Mouse (Mus musculus): ENCODE measurements around the gene Cited4. TPM values are rescaled to one million over a fixed set of nuclear protein-coding genes. Genes with fewer than 3 reads are reported as not detected.

Cited4 gene
- total RNA-seq, 2 experiments from 2014 or later, result 17.9 to 18.8 TPM

DNA sequence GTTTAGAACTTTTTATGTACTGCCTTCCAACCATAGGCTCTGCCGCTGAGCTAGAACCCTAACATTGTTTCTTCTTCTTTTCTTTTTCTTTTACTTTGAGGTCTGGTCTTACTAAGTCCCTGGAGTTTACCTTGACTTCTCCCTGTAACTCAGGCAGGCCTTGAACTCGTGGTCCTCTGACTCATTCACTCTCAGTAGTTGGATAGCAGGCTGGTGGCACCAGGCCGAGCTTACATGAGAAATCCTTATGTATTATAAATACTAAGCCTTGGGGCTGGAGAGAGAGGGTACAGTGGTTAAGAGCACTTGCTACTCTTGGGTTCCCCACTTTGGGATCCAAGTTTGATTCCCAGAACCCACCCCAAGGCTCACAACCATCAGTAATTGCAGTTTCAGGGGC, 7.2 kb downstream of the Cited4 start:
- DNase-seq (ENCODE audit: low spot score in 2 of 2), result no peak
- intact Hi-C loops (cut with DNase I), result no loop called here

- no peak for DNase-seq (ENCODE audit: low spot score in 2 of 2)
- intact Hi-C loops (cut with DNase I), result no loop called here
These were observed 8.5 kb downstream of the Cited4 start for GRCm38 (mm10) chr4:120674775-120675451.

- intact Hi-C loops (cut with DNase I), result no loop called here
- no peak for DNase-seq (ENCODE audit: low spot score in 2 of 2)
These were observed 9.3 kb downstream of the Cited4 start for GRCm38 (mm10) chr4:120675640-120676039.

GRCm38 (mm10) chr4:120680953-120681352, 14.6 kb downstream of the Cited4 start:
- intact Hi-C loops (cut with DNase I), result loop anchor here (5.0 kb wide), 2 partner anchors 231 to 294 kb away; no protein-coding TSS in a partner anchor
- peak; percentile 34 to 43 for DNase-seq (ENCODE audit: low spot score in 2 of 2)

DNA sequence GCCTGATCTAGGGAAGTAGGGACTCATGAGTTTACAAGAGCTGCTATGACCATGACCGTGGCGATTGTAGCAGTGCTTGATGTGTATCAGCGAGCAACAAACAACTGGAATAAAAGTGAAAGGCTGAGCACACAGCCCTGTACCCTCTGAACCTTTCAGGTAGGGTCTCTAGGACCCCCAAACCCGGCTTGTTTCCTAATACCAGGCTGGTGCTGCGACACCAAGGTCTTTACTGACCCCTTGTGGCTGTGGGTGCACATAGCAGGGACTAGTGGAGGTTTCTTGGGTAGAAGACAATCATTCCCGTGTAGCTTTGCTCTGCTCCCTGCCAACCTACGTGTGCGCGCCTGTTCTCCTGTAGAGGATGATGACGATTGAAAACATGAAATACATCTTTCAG, 15.8 kb downstream of the Cited4 start:
- peak; percentile 64 to 81 for DNase-seq (ENCODE audit: low spot score in 2 of 2)
- intact Hi-C loops (cut with DNase I), result loop anchor here (1.0 to 5.0 kb wide), 3 partner anchors 93 to 295 kb away; no protein-coding TSS in a partner anchor

DNA sequence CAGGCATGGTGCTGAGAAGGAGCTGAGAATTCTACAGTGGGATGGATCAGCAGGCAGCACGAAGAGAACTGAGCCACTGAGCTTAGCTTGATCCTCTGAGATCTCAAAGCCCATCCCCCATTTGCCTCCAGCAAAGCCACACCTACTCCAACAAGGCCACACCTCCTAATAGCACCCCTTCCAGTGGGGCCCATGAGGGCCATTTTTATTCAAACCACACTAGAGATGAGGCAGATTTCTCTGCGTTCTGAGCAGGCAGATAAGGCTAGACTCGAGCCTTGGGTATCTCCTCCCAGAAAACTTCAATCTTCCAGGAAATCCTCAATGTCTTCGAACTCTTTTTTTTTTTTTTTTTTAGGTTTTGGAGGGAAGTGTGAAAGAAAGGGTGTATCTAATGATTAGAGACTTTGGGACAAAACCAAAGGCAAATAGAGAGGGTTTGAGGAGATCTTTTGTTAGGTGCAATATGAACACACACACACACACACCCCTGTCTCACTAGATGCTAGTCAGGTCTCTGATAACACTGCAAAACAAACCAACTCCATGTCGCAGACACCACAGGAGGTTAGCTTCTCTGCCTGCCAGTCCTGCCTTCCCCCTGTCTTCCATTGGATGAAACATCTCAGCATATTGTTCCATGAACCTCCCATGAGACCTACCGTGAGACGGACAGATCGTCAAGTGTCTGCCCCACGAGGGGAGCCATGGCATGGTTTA, 17.1 kb downstream of the Cited4 start:
- no peak for DNase-seq (ENCODE audit: low spot score in 2 of 2)
- intact Hi-C loops (cut with DNase I), result loop anchor here (5.0 kb wide), 2 partner anchors 229 to 296 kb away; no protein-coding TSS in a partner anchor

GRCm38 (mm10) chr4:120687282-120687681, 20.9 kb downstream of the Cited4 start:
- intact Hi-C loops (cut with DNase I), result no loop called here
- no peak for DNase-seq (ENCODE audit: low spot score in 2 of 2)

- intact Hi-C loops (cut with DNase I), result no loop called here
- DNase-seq (ENCODE audit: low spot score in 2 of 2), result no peak
These were observed 22.9 kb downstream of the Cited4 start for GRCm38 (mm10) chr4:120689317-120689716.

- DNase-seq (ENCODE audit: low spot score in 2 of 2), result peak; percentile 45 to 64
- intact Hi-C loops (cut with DNase I), result no loop called here
These were observed 26.3 kb downstream of the Cited4 start for GRCm38 (mm10) chr4:120692717-120693116.

DNA sequence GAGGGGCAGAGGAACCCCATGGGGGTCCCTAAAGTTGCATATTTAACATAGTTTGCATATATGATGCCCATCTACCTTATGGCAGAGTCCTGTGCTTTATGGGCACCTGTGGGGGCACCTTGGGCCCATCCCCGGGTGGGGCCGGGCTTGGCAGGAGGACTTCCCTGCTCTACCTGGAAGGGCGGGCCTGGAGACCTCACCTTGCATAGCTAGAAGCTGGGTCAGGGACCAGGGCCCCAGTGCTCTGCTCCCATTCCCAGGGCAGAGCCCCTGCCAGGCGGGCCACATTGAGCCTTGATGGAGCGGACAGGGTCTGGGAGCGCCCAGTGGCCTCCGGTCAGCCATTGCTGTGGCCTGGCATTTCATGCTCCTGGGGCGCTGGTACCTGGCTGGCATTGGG, 31.0 kb downstream of the Cited4 start:
- no peak for DNase-seq (ENCODE audit: low spot score in 2 of 2)
- intact Hi-C loops (cut with DNase I), result no loop called here

- no peak for DNase-seq (ENCODE audit: low spot score in 2 of 2)
- intact Hi-C loops (cut with DNase I), result no loop called here
These were observed 31.6 kb downstream of the Cited4 start for GRCm38 (mm10) chr4:120697799-120698484.

GRCm38 (mm10) chr4:120701180-120701579, 34.8 kb downstream of the Cited4 start:
- DNase-seq (ENCODE audit: low spot score in 2 of 2), result no peak
- intact Hi-C loops (cut with DNase I), result no loop called here

DNA sequence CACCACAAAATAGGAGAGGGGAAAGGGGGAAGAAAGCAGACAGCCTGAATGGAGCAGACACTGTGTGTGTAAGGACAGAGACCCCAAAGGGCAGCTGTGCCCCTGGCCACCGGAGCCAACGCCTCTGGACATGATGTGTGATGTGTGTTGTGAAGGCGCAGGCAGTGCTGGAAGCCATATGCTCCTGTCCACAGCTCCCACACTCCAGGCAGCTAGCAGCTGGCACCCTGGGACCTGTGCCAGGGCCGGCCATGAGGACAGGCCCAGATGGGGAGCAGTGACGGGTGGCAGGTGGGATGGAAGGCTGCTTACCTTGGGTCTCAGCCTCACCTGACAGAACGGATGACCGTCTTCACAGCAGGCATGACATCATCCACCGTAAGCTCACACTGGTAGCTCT, 35.7 kb downstream of the Cited4 start:
- peak; percentile 51 to 79 for DNase-seq (ENCODE audit: low spot score in 2 of 2)
- intact Hi-C loops (cut with DNase I), result no loop called here

- intact Hi-C loops (cut with DNase I), result no loop called here
- no peak for DNase-seq (ENCODE audit: low spot score in 2 of 2)
These were observed 36.1 kb downstream of the Cited4 start for GRCm38 (mm10) chr4:120702511-120702910.

GRCm38 (mm10) chr4:120712236-120712635, 45.9 kb downstream of the Cited4 start:
- intact Hi-C loops (cut with DNase I), result no loop called here

DNA sequence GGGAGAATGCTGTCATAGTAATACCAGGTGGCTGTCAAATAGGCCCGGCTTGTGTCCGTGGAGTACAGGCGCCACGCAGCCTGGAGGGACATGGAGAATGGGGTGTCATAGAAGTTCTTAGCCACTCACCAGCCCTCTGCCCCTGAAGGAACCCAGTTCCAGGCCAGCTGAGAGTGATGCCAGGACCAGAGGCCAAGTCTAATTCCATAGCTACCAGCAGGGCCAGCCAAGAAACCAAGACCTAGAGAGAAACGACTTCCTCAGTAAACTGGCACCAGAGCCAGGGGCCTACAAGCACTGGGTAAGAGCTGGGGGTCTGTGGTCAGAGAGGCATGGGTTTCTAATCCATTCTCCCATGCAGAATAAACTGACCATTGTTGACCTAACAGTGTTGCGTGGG, 46.6 kb downstream of the Cited4 start:
- no peak for DNase-seq (ENCODE audit: low spot score in 2 of 2)
- intact Hi-C loops (cut with DNase I), result no loop called here

More at GRCm38 (mm10) chr4:120712236-120712635, 45.9 kb downstream of the Cited4 start:
- DNase-seq (ENCODE audit: low spot score in 2 of 2), result no peak

DNA sequence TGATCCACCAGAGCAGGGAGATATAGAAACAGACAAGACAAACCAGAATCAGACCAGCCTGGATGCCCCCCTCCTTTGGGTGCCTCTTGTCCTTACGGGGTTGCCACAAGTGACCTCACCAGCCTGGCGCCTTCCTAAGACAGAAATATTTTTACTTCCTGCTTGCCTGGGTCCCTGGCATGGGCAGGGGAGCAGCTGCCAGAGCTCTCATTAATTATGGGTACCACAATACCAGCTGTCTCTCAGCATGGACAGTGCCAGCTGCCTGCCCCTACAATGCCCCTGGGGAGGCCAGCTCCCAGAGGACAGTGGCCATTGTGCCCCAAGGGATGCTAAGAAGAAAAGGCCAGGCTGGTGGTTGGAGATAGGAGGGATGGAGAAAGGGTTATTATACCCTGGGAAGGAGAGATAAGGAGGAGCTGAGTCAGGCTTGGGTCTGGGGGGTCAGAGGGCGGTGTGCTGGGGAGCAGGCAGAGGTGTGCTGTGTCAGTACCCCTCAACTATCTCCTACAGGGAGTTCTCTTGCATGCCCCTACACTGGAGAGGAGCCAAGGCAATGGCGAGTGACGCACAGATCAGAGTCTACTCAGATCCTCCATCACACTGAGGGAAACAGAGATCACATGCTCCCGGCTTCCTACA, 47.6 kb downstream of the Cited4 start:
- peak in 1 of 2 experiments; percentile 33 for DNase-seq (ENCODE audit: low spot score in 2 of 2)

DNA sequence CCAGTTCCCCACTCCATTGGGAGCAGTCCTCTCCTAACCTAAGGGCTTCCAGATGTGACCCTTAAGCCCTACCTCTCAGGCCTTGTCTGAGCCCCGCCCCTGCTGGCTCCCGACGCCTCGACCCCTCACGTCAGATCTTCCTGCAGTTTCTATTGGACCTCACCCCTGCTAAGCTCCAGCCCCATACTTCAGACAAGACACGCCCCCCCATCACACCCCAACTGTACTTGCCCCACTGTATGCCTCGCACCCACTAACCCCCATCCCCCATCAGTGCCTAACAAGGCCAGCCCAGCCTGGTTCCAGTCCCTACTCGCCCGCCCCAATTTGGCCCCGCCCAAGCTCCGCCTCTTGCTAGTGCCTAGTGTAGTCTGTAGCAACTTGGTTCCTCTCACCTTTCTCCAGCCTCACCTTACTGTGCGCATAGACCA, 49.8 kb downstream of the Cited4 start:
- peak in 1 of 2 experiments; percentile 26 for DNase-seq (ENCODE audit: low spot score in 2 of 2)
- intact Hi-C loops (cut with DNase I), result no loop called here

More for the DNA sequence above, 47.6 kb downstream of the Cited4 start:
- intact Hi-C loops (cut with DNase I), result no loop called here

DNA sequence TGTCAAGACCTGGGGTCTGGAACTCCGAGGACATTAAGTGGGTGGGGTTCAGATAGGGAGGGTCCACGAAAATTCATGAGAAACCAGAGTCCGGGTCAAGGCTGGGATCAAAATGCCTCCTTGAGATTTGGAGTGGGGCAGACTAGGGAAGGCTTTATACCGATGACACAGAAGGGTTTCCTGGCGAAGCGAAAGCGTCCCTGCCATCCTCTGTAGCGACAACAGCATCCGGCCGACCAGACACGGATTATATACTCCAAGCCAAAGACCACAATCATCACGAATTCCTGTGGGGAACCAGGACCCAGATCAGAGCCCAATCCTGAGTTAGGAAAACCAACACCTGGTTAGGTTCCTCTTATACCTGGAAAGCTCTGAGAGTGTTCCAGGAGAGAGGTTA, 50.4 kb downstream of the Cited4 start:
- no peak for DNase-seq (ENCODE audit: low spot score in 2 of 2)
- intact Hi-C loops (cut with DNase I), result no loop called here
